Mouse (Mus musculus) hindbrain, embryonic 14.5 days (tissue): ENCODE results near the gene Ano8. TPM values are rescaled to one million over a fixed set of nuclear protein-coding genes. Genes with fewer than 3 reads are reported as not detected.

Experiments used
- ATAC-seq: fragments of 200-750 bp; cut with Nextera tagmentation; 2 replicates; pipeline ENCODE4 v1.8.0; 2017; ENCODE audit warnings: moderate number of reproducible peaks, mild to moderate bottlenecking, moderate TSS enrichment, moderate library complexity; ENCODE audit not compliant: low FRiP score
- DNase-seq: peaks from one replicate; pipeline ENCODE4 v3.0.0-alpha.2; 2015; ENCODE audit warnings: low spot score
- H3K27ac ChIP-seq: fragments of 300-500 bp; sonication (generic); 2 replicates; pipeline ENCODE4 v1.5.1; 2014; ENCODE audit warnings: mild to moderate bottlenecking, moderate library complexity
- H3K27me3 ChIP-seq: fragments of 300-500 bp; sonication (generic); 2 replicates; pipeline ENCODE4 v1.6.1; 2014; ENCODE audit warnings: mild to moderate bottlenecking, low read length, mixed read lengths; ENCODE audit not compliant: control insufficient read depth, insufficient read depth
- H3K36me3 ChIP-seq: fragments of 300-500 bp; sonication (generic); replicated peaks from 2 replicates; pipeline ENCODE4 v1.6.1; 2014; ENCODE audit not compliant: control insufficient read depth, insufficient read depth
- H3K4me1 ChIP-seq: fragments of 300-500 bp; sonication (generic); replicated peaks from 2 replicates; pipeline ENCODE4 v1.6.1; 2014; ENCODE audit warnings: antibody characterized with exemption, low read length, mixed read lengths; ENCODE audit not compliant: control insufficient read depth, insufficient read depth
- H3K4me2 ChIP-seq: fragments of 300-500 bp; sonication (generic); replicated peaks from 2 replicates; pipeline ENCODE4 v1.6.1; 2014; ENCODE audit warnings: mild to moderate bottlenecking, moderate library complexity
- H3K4me3 ChIP-seq: fragments of 300-500 bp; sonication (generic); replicated peaks from 2 replicates; pipeline ENCODE4 v1.5.1; 2014; ENCODE audit warnings: mild to moderate bottlenecking, low read length
- H3K9ac ChIP-seq: fragments of 300-500 bp; sonication (generic); 2 replicates; pipeline ENCODE4 v1.6.1; 2014
- H3K9me3 ChIP-seq: fragments of 300-500 bp; sonication (generic); 2 replicates; pipeline ENCODE4 v1.6.1; 2016; ENCODE audit warnings: low read length; ENCODE audit not compliant: control insufficient read depth
- WGBS: fragments of 180-500 bp; shearing (Covaris S2); extraction: QIAGEN DNeasy Blood & Tissue Kit; methylation state at CpG from one replicate; pipeline ENCODE4 v1.1.7; 2014; 5-methylcytosine and 5-hydroxymethylcytosine counted together
- polyA plus RNA-seq: library from polyadenylated mRNA; unstranded; fragments of >200 nt; fragmentation: Nextera tagmentation; extraction: Ambion mirVana; gene quantifications from 2 replicates; pipeline ENCODE4 v1.2.1, GENCODE M21; 2014

Ano8 gene
- polyA plus RNA-seq, 1 experiment from 2014 or later: 8.5 TPM

GRCm38 (mm10) chr8:71468001-71468400 is 17.8 kb downstream of the Ano8 start:
- H3K27ac ChIP-seq: no peak overlapping the region
- 92% methylated on average over 1 of the region's 1 CpGs for WGBS
- no peaks in the 10 kb centered on the region for H3K27me3 ChIP-seq
- peaks cover 20% of the 10 kb centered on the region for H3K4me1 ChIP-seq
- H3K9me3 ChIP-seq: no peaks in the 10 kb centered on the region
- H3K36me3 ChIP-seq: peaks cover 26% of the 10 kb centered on the region
- H3K4me3 ChIP-seq: 0 out of 2 replicates have a peak overlapping the region, but pooled peaks have one; percentile 80
- H3K4me2 ChIP-seq: no peak overlapping the region
- H3K9ac ChIP-seq: no peak overlapping the region
- ATAC-seq (no peak), DNase-seq (no peak)

- Histone ChIP-seq H3K27me3 (no peaks in the 10 kb centered on the region), H3K27ac (no peak overlapping the region), H3K9ac (no peak overlapping the region), H3K4me1 (peaks cover 24% of the 10 kb centered on the region), H3K36me3 (peaks cover 18% of the 10 kb centered on the region), H3K4me2 (no peak overlapping the region), H3K9me3 (no peaks in the 10 kb centered on the region), H3K4me3 (no peak overlapping the region)
- 96% methylated on average over 2 of the region's 2 CpGs for WGBS
- DNase-seq (no peak), ATAC-seq (no peak)
These were observed 18.6 kb downstream of the Ano8 start for GRCm38 (mm10) chr8:71467201-71467600.

- WGBS: 97% methylated on average over 5 of the region's 5 CpGs
- no peak overlapping the region for H3K4me3 ChIP-seq
- no peak overlapping the region for H3K27ac ChIP-seq
- H3K9ac ChIP-seq: no peak overlapping the region
- peaks cover 30% of the 10 kb centered on the region for H3K4me1 ChIP-seq
- peaks cover 10% of the 10 kb centered on the region for H3K36me3 ChIP-seq
- H3K27me3 ChIP-seq: no peaks in the 10 kb centered on the region
- DNase-seq (no peak), ATAC-seq (no peak)
- no peak overlapping the region for H3K4me2 ChIP-seq
- no peaks in the 10 kb centered on the region for H3K9me3 ChIP-seq
These were observed 19.6 kb downstream of the Ano8 start for GRCm38 (mm10) chr8:71466198-71466597.

- H3K4me3 ChIP-seq: peak overlapping the region; percentile 54
- peaks cover 10% of the 10 kb centered on the region for H3K36me3 ChIP-seq
- ATAC-seq (no peak), DNase-seq (no peak)
- no peaks in the 10 kb centered on the region for H3K9me3 ChIP-seq
- peak overlapping the region; percentile 74 for H3K4me2 ChIP-seq
- no peaks in the 10 kb centered on the region for H3K27me3 ChIP-seq
- peak overlapping the region; percentile 61 for H3K9ac ChIP-seq
- 87% methylated on average over 8 of the region's 8 CpGs for WGBS
- H3K4me1 ChIP-seq: peaks cover 28% of the 10 kb centered on the region
- H3K27ac ChIP-seq: no peak overlapping the region
These were observed 20.0 kb downstream of the Ano8 start for GRCm38 (mm10) chr8:71465733-71466132.

GRCm38 (mm10) chr8:71464513-71465500 is 21.0 kb downstream of the Ano8 start, which contains the start of gene Mrpl34:
Gene Mrpl34, plus strand, starts transcription at chr8:71464959.
- H3K4me1 ChIP-seq: peaks cover 19% of the 10 kb centered on the region
- peak within 1 kb of the TSS; percentile 78 for H3K9ac ChIP-seq
- H3K4me2 ChIP-seq: peak within 1 kb of the TSS; percentile 74
- peaks cover 15% of the 10 kb centered on the region for H3K36me3 ChIP-seq
- no peaks in the 10 kb centered on the region for H3K27me3 ChIP-seq
- DNase-seq (peak; percentile 100), ATAC-seq (peak; percentile 73)
- H3K9me3 ChIP-seq: no peaks in the 10 kb centered on the region
- peak within 1 kb of the TSS; percentile 83 for H3K27ac ChIP-seq
- under 1% methylated on average over 59 of the region's 59 CpGs for WGBS
- peak within 1 kb of the TSS; percentile 54 for H3K4me3 ChIP-seq

- DNase-seq: peak; percentile 95
- ATAC-seq: peak; percentile 84
- H3K36me3 ChIP-seq: peaks cover 29% of the 10 kb centered on the region
- H3K4me2 ChIP-seq: peak within 1 kb of the TSS; percentile 74
- H3K4me1 ChIP-seq: peaks cover 24% of the 10 kb centered on the region
- peak within 1 kb of the TSS; percentile 78 for H3K9ac ChIP-seq
- H3K9me3 ChIP-seq: no peaks in the 10 kb centered on the region
- H3K27me3 ChIP-seq: no peaks in the 10 kb centered on the region
- H3K27ac ChIP-seq: peak within 1 kb of the TSS; percentile 83
- WGBS: under 1% methylated on average over 55 of the region's 55 CpGs
- peak within 1 kb of the TSS; percentile 54 for H3K4me3 ChIP-seq
These were observed 22.4 kb downstream of the Ano8 start, which contains the start of gene Abhd8 for GRCm38 (mm10) chr8:71463188-71464033. Gene Abhd8, minus strand, starts transcription at chr8:71463655.

GRCm38 (mm10) chr8:71462786-71463185 is 23.0 kb downstream of the Ano8 start:
- DNase-seq (no peak), ATAC-seq (no peak)
- H3K27ac ChIP-seq: peak overlapping the region; percentile 64
- H3K27me3 ChIP-seq: no peaks in the 10 kb centered on the region
- peaks cover 24% of the 10 kb centered on the region for H3K4me1 ChIP-seq
- H3K9me3 ChIP-seq: no peaks in the 10 kb centered on the region
- 2% methylated on average over 16 of the region's 16 CpGs for WGBS
- peak overlapping the region; percentile 78 for H3K9ac ChIP-seq
- peaks cover 35% of the 10 kb centered on the region for H3K36me3 ChIP-seq
- peak overlapping the region; percentile 74 for H3K4me2 ChIP-seq
- peak overlapping the region; percentile 54 for H3K4me3 ChIP-seq

- H3K4me1 ChIP-seq: peaks cover 24% of the 10 kb centered on the region
- no peak for DNase-seq
- no peak for ATAC-seq
- H3K27me3 ChIP-seq: no peaks in the 10 kb centered on the region
- peak overlapping the region; percentile 74 for H3K4me2 ChIP-seq
- H3K36me3 ChIP-seq: peaks cover 39% of the 10 kb centered on the region
- no peak overlapping the region for H3K27ac ChIP-seq
- no peaks in the 10 kb centered on the region for H3K9me3 ChIP-seq
- peak overlapping the region; percentile 54 for H3K4me3 ChIP-seq
- WGBS: 78% methylated on average over 4 of the region's 4 CpGs
- peak overlapping the region; percentile 78 for H3K9ac ChIP-seq
These were observed 23.6 kb downstream of the Ano8 start for GRCm38 (mm10) chr8:71462191-71462590.
